Mouse (Mus musculus): ENCODE results near the gene Kncn.

The Kncn gene

GRCm38 (mm10) chr4:115884022-115884421, at the start of gene Kncn:
TSS of gene Kncn (plus strand) at chr4:115884400.
- no peak for DNase-seq (ENCODE audit: low spot score in 2 of 2)

GRCm38 (mm10) chr4:115835576-115835975, 48.6 kb upstream of the Kncn start:
- no peak for DNase-seq (ENCODE audit: low spot score in 2 of 2)

GRCm38 (mm10) chr4:115838196-115838595, 46.0 kb upstream of the Kncn start:
- no peak for DNase-seq (ENCODE audit: low spot score in 2 of 2)

- peak; percentile 83 to 85 for DNase-seq (ENCODE audit: low spot score in 2 of 2)
Measured at GRCm38 (mm10) chr4:115838696-115839641, 45.2 kb upstream of the Kncn start, which contains the start of gene Mknk1. TSS of gene Mknk1 (plus strand) at chr4:115839198.

- no peak for DNase-seq (ENCODE audit: low spot score in 2 of 2)
Measured at GRCm38 (mm10) chr4:115839956-115840355, 44.2 kb upstream of the Kncn start.

- DNase-seq (ENCODE audit: low spot score in 2 of 2), result no peak
Measured at GRCm38 (mm10) chr4:115840842-115841241, 43.4 kb upstream of the Kncn start.

- DNase-seq (ENCODE audit: low spot score in 2 of 2), result no peak
Measured at GRCm38 (mm10) chr4:115846656-115847055, 37.5 kb upstream of the Kncn start.

GRCm38 (mm10) chr4:115847377-115847776, 36.8 kb upstream of the Kncn start:
- no peak for DNase-seq (ENCODE audit: low spot score in 2 of 2)

GRCm38 (mm10) chr4:115848083-115848482, 36.1 kb upstream of the Kncn start:
- no peak for DNase-seq (ENCODE audit: low spot score in 2 of 2)

GRCm38 (mm10) chr4:115848990-115849677, 35.1 kb upstream of the Kncn start:
- no peak for DNase-seq (ENCODE audit: low spot score in 2 of 2)

- no peak for DNase-seq (ENCODE audit: low spot score in 2 of 2)
Measured at GRCm38 (mm10) chr4:115850111-115850510, 34.1 kb upstream of the Kncn start.

GRCm38 (mm10) chr4:115850631-115851030, 33.6 kb upstream of the Kncn start:
- no peak for DNase-seq (ENCODE audit: low spot score in 2 of 2)

- DNase-seq (ENCODE audit: low spot score in 2 of 2), result no peak
Measured at GRCm38 (mm10) chr4:115851569-115851968, 32.6 kb upstream of the Kncn start.

- DNase-seq (ENCODE audit: low spot score in 2 of 2), result no peak
Measured at GRCm38 (mm10) chr4:115855100-115855499, 29.1 kb upstream of the Kncn start.

- no peak for DNase-seq (ENCODE audit: low spot score in 2 of 2)
Measured at GRCm38 (mm10) chr4:115855609-115856008, 28.6 kb upstream of the Kncn start.

GRCm38 (mm10) chr4:115856282-115856681, 27.9 kb upstream of the Kncn start:
- no peak for DNase-seq (ENCODE audit: low spot score in 2 of 2)

GRCm38 (mm10) chr4:115857293-115857883, 26.8 kb upstream of the Kncn start:
- no peak for DNase-seq (ENCODE audit: low spot score in 2 of 2)

- no peak for DNase-seq (ENCODE audit: low spot score in 2 of 2)
Measured at GRCm38 (mm10) chr4:115863352-115863751, 20.8 kb upstream of the Kncn start.

- no peak for DNase-seq (ENCODE audit: low spot score in 2 of 2)
Measured at GRCm38 (mm10) chr4:115863880-115864279, 20.3 kb upstream of the Kncn start.

GRCm38 (mm10) chr4:115869512-115870210, 14.5 kb upstream of the Kncn start:
- DNase-seq (ENCODE audit: low spot score in 2 of 2), result no peak

GRCm38 (mm10) chr4:115873231-115873630, 11.0 kb upstream of the Kncn start:
- DNase-seq (ENCODE audit: low spot score in 2 of 2), result no peak

GRCm38 (mm10) chr4:115878216-115878678, 6.0 kb upstream of the Kncn start:
- DNase-seq (ENCODE audit: low spot score in 2 of 2), result no peak

All from frontal cortex, postnatal 14 days (tissue).